Mouse (Mus musculus): ENCODE measurements around the gene Il6st.

Il6st gene

GRCm38 (mm10) chr13:112491636-112492284, 27.9 kb downstream of the Il6st start:
- no peak for TF ChIP-seq GATA4 (IDR thresholded peaks at IDR 0.05; ENCODE audit: insufficient replicate concordance, low read length)

- TF ChIP-seq GATA4 (IDR thresholded peaks at IDR 0.05; ENCODE audit: insufficient replicate concordance, low read length): no peak
Measured at GRCm38 (mm10) chr13:112492285-112492678, 28.4 kb downstream of the Il6st start.

GRCm38 (mm10) chr13:112494590-112494989, 30.7 kb downstream of the Il6st start:
- no peak for TF ChIP-seq GATA4 (IDR thresholded peaks at IDR 0.05; ENCODE audit: insufficient replicate concordance, low read length)

- TF ChIP-seq GATA4 (IDR thresholded peaks at IDR 0.05; ENCODE audit: insufficient replicate concordance, low read length): peak; percentile 73; the same call in 1 of the 2 replicates
Measured at GRCm38 (mm10) chr13:112500027-112500426, 36.2 kb downstream of the Il6st start.

GRCm38 (mm10) chr13:112500466-112500865, 36.6 kb downstream of the Il6st start:
- no peak for TF ChIP-seq GATA4 (IDR thresholded peaks at IDR 0.05; ENCODE audit: insufficient replicate concordance, low read length)

- no peak for TF ChIP-seq GATA4 (IDR thresholded peaks at IDR 0.05; ENCODE audit: insufficient replicate concordance, low read length)
Measured at GRCm38 (mm10) chr13:112503846-112504245, 40.0 kb downstream of the Il6st start.

- TF ChIP-seq GATA4 (IDR thresholded peaks at IDR 0.05; ENCODE audit: insufficient replicate concordance, low read length): no peak
Measured at GRCm38 (mm10) chr13:112505436-112505835, 41.6 kb downstream of the Il6st start.

- TF ChIP-seq GATA4 (IDR thresholded peaks at IDR 0.05; ENCODE audit: insufficient replicate concordance, low read length): no peak
Measured at GRCm38 (mm10) chr13:112506766-112507165, 42.9 kb downstream of the Il6st start.

- no peak for TF ChIP-seq GATA4 (IDR thresholded peaks at IDR 0.05; ENCODE audit: insufficient replicate concordance, low read length)
Measured at GRCm38 (mm10) chr13:112507691-112508090, 43.8 kb downstream of the Il6st start.

- no peak for TF ChIP-seq GATA4 (IDR thresholded peaks at IDR 0.05; ENCODE audit: insufficient replicate concordance, low read length)
Measured at GRCm38 (mm10) chr13:112508487-112508886, 44.6 kb downstream of the Il6st start.

- TF ChIP-seq GATA4 (IDR thresholded peaks at IDR 0.05; ENCODE audit: insufficient replicate concordance, low read length): no peak
Measured at GRCm38 (mm10) chr13:112509465-112509864, 45.6 kb downstream of the Il6st start.

GRCm38 (mm10) chr13:112510437-112511212, 46.8 kb downstream of the Il6st start:
- no peak for TF ChIP-seq GATA4 (IDR thresholded peaks at IDR 0.05; ENCODE audit: insufficient replicate concordance, low read length)

GRCm38 (mm10) chr13:112511261-112511660, 47.4 kb downstream of the Il6st start:
- TF ChIP-seq GATA4 (IDR thresholded peaks at IDR 0.05; ENCODE audit: insufficient replicate concordance, low read length): no peak

GRCm38 (mm10) chr13:112511810-112512209, 47.9 kb downstream of the Il6st start:
- no peak for TF ChIP-seq GATA4 (IDR thresholded peaks at IDR 0.05; ENCODE audit: insufficient replicate concordance, low read length)

- no peak for TF ChIP-seq GATA4 (IDR thresholded peaks at IDR 0.05; ENCODE audit: insufficient replicate concordance, low read length)
Measured at GRCm38 (mm10) chr13:112512824-112513223, 49.0 kb downstream of the Il6st start.

- TF ChIP-seq GATA4 (IDR thresholded peaks at IDR 0.05; ENCODE audit: insufficient replicate concordance, low read length): no peak
Measured at GRCm38 (mm10) chr13:112514546-112514945, 50.7 kb downstream of the Il6st start.
